ENCODE assay signal across 11 mouse cellular contexts in genomic region chr11:109554443-109554842, GRCm38 (mm10). TPM values are rescaled to one million over a fixed set of nuclear protein-coding genes. Genes with fewer than 3 reads are reported as not detected.
DNase-seq lines count a peak whose midpoint lies in the region; ATAC-seq lines count a peak whose summit lies in the region.
"Had no signal": no experiment of that assay in that cellular context is flagged by ENCODE, and none has a peak within 500 bp of the region (broad histone marks: within the 10 kb centered on the region; RNA-seq: fewer than 3 reads in every experiment).

No protein-coding gene starts in this region.

- H3K4me3 ChIP-seq in heart, embryonic 13.5 days = no peak overlapping the region
- H3K4me3 ChIP-seq in liver, embryonic 12.5 days = no peak overlapping the region
- no peak overlapping the region for H3K4me3 ChIP-seq in midbrain, embryonic 15.5 days
- H3K4me3 ChIP-seq: embryonic facial prominence, embryonic 12.5 days had no signal

- H3K27ac ChIP-seq in heart, embryonic 13.5 days (replicated peaks) = peak overlapping the region; percentile 45
- H3K27ac ChIP-seq in liver, embryonic 12.5 days = peak overlapping the region; percentile 98
- no peak overlapping the region for H3K27ac ChIP-seq in midbrain, embryonic 15.5 days
- H3K27ac ChIP-seq: embryonic facial prominence, embryonic 12.5 days had no signal

- H3K9ac ChIP-seq in heart, embryonic 13.5 days = no peak overlapping the region
- peak overlapping the region; percentile 40 for H3K9ac ChIP-seq in liver, embryonic 12.5 days
- no peak overlapping the region for H3K9ac ChIP-seq in midbrain, embryonic 15.5 days
- H3K9ac ChIP-seq: embryonic facial prominence, embryonic 12.5 days had no signal

- DNase-seq in heart, adult 8-10 months (ENCODE audit: low spot score) = no peak
- peak; percentile 53 to 58 for DNase-seq in urinary bladder, postnatal 36 days (ENCODE audit: low spot score in 2 of 2)
- DNase-seq in urinary bladder, adult 2 months (ENCODE audit: low spot score) = no peak
- DNase-seq in thymus, postnatal 4 days = peak; percentile 35
- DNase-seq in layer of hippocampus, postnatal 10 days (ENCODE audit: low spot score in 2 of 2) = no peak
- DNase-seq: heart, postnatal 4 days; layer of hippocampus, adult 9-11 months had no signal

- H3K36me3 ChIP-seq in heart, embryonic 13.5 days = no peaks in the 10 kb centered on the region
- H3K36me3 ChIP-seq in liver, embryonic 12.5 days = no peaks in the 10 kb centered on the region
- H3K36me3 ChIP-seq in midbrain, embryonic 15.5 days (replicated peaks) = no peaks in the 10 kb centered on the region
- H3K36me3 ChIP-seq: embryonic facial prominence, embryonic 12.5 days had no signal

- H3K27me3 ChIP-seq in heart, embryonic 13.5 days (replicated peaks) = no peaks in the 10 kb centered on the region
- H3K27me3 ChIP-seq in liver, embryonic 12.5 days (replicated peaks) = no peaks in the 10 kb centered on the region
- no peaks in the 10 kb centered on the region for H3K27me3 ChIP-seq in midbrain, embryonic 15.5 days (replicated peaks)
- H3K27me3 ChIP-seq: embryonic facial prominence, embryonic 12.5 days had no signal

- H3K4me2 ChIP-seq in heart, embryonic 13.5 days = no peak overlapping the region
- no peak overlapping the region for H3K4me2 ChIP-seq in liver, embryonic 12.5 days
- H3K4me2 ChIP-seq in midbrain, embryonic 15.5 days = no peak overlapping the region
- H3K4me2 ChIP-seq: embryonic facial prominence, embryonic 12.5 days had no signal

- ATAC-seq in heart, embryonic 13.5 days (ENCODE audit: extremely low read depth, insufficient number of reproducible peaks, low FRiP score, low TSS enrichment) = no peak
- ATAC-seq in liver, embryonic 12.5 days = no peak
- ATAC-seq in midbrain, embryonic 15.5 days (replicated peaks) = no peak

- peaks cover 52% of the 10 kb centered on the region for H3K4me1 ChIP-seq in heart, embryonic 13.5 days
- peaks cover 99% of the 10 kb centered on the region for H3K4me1 ChIP-seq in liver, embryonic 12.5 days
- no peaks in the 10 kb centered on the region for H3K4me1 ChIP-seq in midbrain, embryonic 15.5 days
- H3K4me1 ChIP-seq: embryonic facial prominence, embryonic 12.5 days had no signal

- no peaks in the 10 kb centered on the region for H3K9me3 ChIP-seq in heart, embryonic 13.5 days
- H3K9me3 ChIP-seq in liver, embryonic 12.5 days (replicated peaks) = no peaks in the 10 kb centered on the region
- no peaks in the 10 kb centered on the region for H3K9me3 ChIP-seq in midbrain, embryonic 15.5 days
- H3K9me3 ChIP-seq: embryonic facial prominence, embryonic 12.5 days had no signal

- 21% methylated on average over 3 of the region's 3 CpGs for WGBS in heart, embryonic 13.5 days
- 39% methylated on average over 3 of the region's 3 CpGs for WGBS in liver, embryonic 12.5 days (ENCODE audit: insufficient replicate concordance)
- 40% methylated on average over 3 of the region's 3 CpGs for WGBS in midbrain, embryonic 15.5 days

RNA-seq across cellular contexts. Expression of gene Wipi1, which starts 57.3 kb away (rescaled TPM):
- polyA plus RNA-seq in heart, embryonic 13.5 days (2015; fragmentation: Nextera tagmentation; extraction: Ambion mirVana) = 44.7 and 48.0 TPM in 2 replicates
- total RNA-seq in heart, adult 8-10 months (2022) = 100 to 1,000 TPM; 110 to 141 (median 120) TPM
- polyA plus RNA-seq in urinary bladder, adult 2 months (2012; rRNA removed) = 44.9 and 49.1 TPM in 2 replicates
- polyA plus RNA-seq in liver, embryonic 12.5 days (2016; fragmentation: Nextera tagmentation; extraction: Ambion mirVana) = 31.7 and 33.5 TPM in 2 replicates
- polyA plus RNA-seq in midbrain, embryonic 15.5 days (2015; fragmentation: Nextera tagmentation; extraction: Ambion mirVana) = 14.8 and 15.2 TPM in 2 replicates
- total RNA-seq in layer of hippocampus, postnatal 10 days (2021) = 10 to 100 TPM; 22.0 to 24.3 TPM

Comparison
In these comparisons a context has a peak if more than half of its experiments do, and no peak if none do; other contexts are left out.
1. DNase-seq: peak in urinary bladder, postnatal 36 days (2 of 2) and thymus, postnatal 4 days (single experiment); none in heart, adult 8-10 months (single experiment), urinary bladder, adult 2 months (single experiment) and layer of hippocampus, postnatal 10 days (0 of 2).